Mouse (Mus musculus) left cerebral cortex, adult 11 months (tissue): ENCODE data around the gene Vmn1r59.
"Not testable (repeated sequence)": the region's sequence is repeated elsewhere in the genome, so short reads cannot be mapped to it uniquely, and the experiment has no call there.

Experiments
- DNase-seq: peaks from one replicate; pipeline ENCODE4 v3.0.0; 2022; ENCODE audit warnings: low spot score

The Vmn1r59 gene

GRCm38 (mm10) chr7:5456674-5457073 lies at the start of gene Vmn1r59:
Vmn1r59 (minus strand) TSS chr7:5456774.
- DNase-seq = no peak

DNA sequence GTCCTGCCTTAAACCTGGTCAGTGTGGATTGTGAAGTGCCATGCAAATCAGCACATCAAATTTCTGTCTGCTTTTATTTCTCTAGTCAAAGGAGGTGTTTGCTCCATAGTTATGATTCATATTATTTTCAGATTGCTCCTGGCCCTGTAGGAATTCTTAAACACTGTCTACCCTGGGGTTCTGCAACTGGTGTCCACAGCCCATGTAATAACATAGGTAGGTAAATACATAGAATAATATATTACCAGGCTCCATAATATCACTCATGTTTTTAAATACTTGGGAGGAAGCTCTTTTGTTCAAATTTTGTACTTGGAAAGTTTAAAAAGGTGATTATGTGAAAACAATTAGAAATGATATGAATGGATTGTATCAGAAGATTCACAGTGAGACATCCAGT lies 37.3 kb upstream of the Vmn1r59 start, which contains the start of gene Vmn2r28:
Vmn2r28 (minus strand) TSS at position 101 of the 400 bp plus-strand sequence.
- not testable (repeated sequence) for DNase-seq

- not testable (repeated sequence) for DNase-seq
Measured at GRCm38 (mm10) chr7:5454011-5454410, 2.6 kb downstream of the Vmn1r59 start.

DNA sequence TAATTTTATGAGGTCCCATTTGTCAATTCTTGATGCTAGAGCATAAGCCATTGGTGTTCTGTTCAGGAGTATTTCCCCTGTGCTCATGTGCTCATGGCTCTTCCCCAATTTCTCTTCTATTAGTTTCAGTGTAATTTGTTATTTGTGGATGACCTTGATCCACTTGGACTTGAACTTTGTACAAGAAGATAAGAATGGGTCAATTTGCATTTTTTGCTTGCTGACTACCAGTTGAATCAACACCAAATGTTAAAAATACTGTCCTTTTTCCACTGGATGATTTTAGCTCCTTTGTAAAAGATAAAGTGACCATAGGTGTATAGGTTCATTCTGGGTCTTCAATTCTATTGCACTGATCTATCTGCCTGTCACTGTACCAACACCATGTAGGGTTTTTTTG lies 7.9 kb downstream of the Vmn1r59 start:
- DNase-seq = no peak

DNA sequence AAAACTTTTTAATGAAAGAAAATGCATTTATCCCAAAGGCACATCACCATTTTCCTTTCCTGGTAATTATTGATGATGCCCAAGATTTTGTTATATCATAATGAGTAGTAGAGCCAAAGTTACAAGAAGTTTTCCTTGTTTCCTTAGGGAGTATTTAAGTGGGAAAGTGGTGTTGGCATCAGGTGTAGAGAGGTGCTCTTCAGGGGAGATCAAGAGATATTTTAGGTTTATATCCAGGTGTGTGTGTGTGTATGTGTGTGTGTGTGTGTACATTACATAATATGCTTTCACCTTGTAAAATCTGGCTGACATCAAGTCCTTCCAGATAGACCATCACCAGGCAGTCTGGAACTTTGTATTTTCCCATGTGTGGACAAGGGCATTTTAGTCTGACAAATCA lies 43.3 kb downstream of the Vmn1r59 start, which contains the start of gene Vmn1r58:
Vmn1r58 (minus strand) TSS at position 101 of the 400 bp plus-strand sequence.
- DNase-seq = not testable (repeated sequence)

- no peak for DNase-seq
Measured at GRCm38 (mm10) chr7:5406201-5406600, 50.4 kb downstream of the Vmn1r59 start.
